Mouse (Mus musculus): Measurements from ENCODE around the gene Hoxa10. TPM values are rescaled to one million over a fixed set of nuclear protein-coding genes. Genes with fewer than 3 reads are reported as not detected.

The Hoxa10 gene
- polyA plus RNA-seq, 1 experiment = 18.2 TPM

DNA sequence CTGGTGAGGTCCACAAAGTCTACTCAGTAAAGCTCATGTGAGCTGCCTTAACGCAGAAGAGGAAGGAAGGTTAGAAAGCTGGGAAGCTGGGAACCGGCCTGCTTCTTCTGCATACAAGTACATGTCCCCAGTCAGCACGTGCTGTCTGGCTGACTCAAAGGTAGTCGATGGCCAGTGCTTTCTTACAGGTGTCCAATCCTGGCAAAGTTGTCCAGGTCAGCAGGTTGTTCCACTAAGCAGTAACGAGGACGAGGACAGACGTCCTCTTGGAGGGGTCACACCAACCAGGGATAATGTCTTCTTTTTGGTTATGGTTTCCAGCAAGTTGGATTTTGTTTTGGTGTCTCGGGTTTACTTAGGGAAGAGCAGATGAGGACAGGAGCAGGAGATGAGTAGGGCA is 50.7 kb downstream of the Hoxa10 start:
- H3K4me1 ChIP-seq (ENCODE audit: control insufficient read depth, insufficient read depth, low read length) = peaks cover 11% of the 10 kb centered on the region
- H3K27ac ChIP-seq (ENCODE audit: insufficient read depth, low read length) = peak overlapping the region; percentile 3; the same call in 1 of the 2 replicates
- TF ChIP-seq CTCF (IDR thresholded peaks at IDR 0.05; ENCODE audit: borderline replicate concordance, insufficient read depth, low read length) = no peak
- no peak for TF ChIP-seq POLR2A (IDR thresholded peaks at IDR 0.05; ENCODE audit: low read depth, low read length)
- no peak overlapping the region for H3K4me3 ChIP-seq (ENCODE audit: insufficient read depth, low read length)

DNA sequence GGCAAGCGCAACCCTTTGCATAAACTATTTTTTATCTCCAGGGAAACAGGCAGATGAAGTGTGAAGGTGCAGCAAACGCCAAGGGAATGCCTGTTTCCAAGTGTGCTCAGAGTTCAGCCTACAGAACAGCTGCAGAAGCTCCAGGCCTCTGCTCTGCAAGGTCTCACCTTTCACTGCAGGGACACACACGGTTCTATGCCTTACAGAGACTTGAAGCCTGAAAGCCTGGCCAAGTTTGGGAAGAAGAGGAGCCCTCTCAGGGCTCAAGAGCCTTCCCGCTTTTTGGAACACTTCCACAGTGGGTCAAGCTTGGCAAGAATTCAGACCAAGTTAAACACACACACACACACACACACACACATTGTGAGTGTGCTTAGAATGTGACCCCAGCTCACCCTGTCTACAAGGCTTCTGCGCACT is 51.5 kb downstream of the Hoxa10 start:
- Histone ChIP-seq H3K4me1 (ENCODE audit: control insufficient read depth, insufficient read depth, low read length) (peaks cover 11% of the 10 kb centered on the region), H3K4me3 (ENCODE audit: insufficient read depth, low read length) (no peak overlapping the region), H3K27ac (ENCODE audit: insufficient read depth, low read length) (no peak overlapping the region)
- no peak for TF ChIP-seq POLR2A (IDR thresholded peaks at IDR 0.05; ENCODE audit: low read depth, low read length)
- TF ChIP-seq CTCF (IDR thresholded peaks at IDR 0.05; ENCODE audit: borderline replicate concordance, insufficient read depth, low read length) = no peak

GRCm38 (mm10) chr6:52186500-52186899 is 54.2 kb downstream of the Hoxa10 start:
- H3K27ac ChIP-seq (ENCODE audit: insufficient read depth, low read length) = no peak overlapping the region
- H3K4me3 ChIP-seq (ENCODE audit: insufficient read depth, low read length) = no peak overlapping the region
- H3K4me1 ChIP-seq (ENCODE audit: control insufficient read depth, insufficient read depth, low read length) = peaks cover 11% of the 10 kb centered on the region
- TF ChIP-seq CTCF (IDR thresholded peaks at IDR 0.05; ENCODE audit: borderline replicate concordance, insufficient read depth, low read length) (no peak), POLR2A (IDR thresholded peaks at IDR 0.05; ENCODE audit: low read depth, low read length) (no peak)

GRCm38 (mm10) chr6:52185834-52186233 is 54.8 kb downstream of the Hoxa10 start:
- TF ChIP-seq POLR2A (IDR thresholded peaks at IDR 0.05; ENCODE audit: low read depth, low read length) (no peak), CTCF (IDR thresholded peaks at IDR 0.05; ENCODE audit: borderline replicate concordance, insufficient read depth, low read length) (no peak)
- H3K4me1 ChIP-seq (ENCODE audit: control insufficient read depth, insufficient read depth, low read length) = peaks cover 11% of the 10 kb centered on the region
- peak overlapping the region; percentile 69 for H3K27ac ChIP-seq (ENCODE audit: insufficient read depth, low read length)
- no peak overlapping the region for H3K4me3 ChIP-seq (ENCODE audit: insufficient read depth, low read length)

- no peak overlapping the region for H3K4me3 ChIP-seq (ENCODE audit: insufficient read depth, low read length)
- no peak for TF ChIP-seq CTCF (IDR thresholded peaks at IDR 0.05; ENCODE audit: borderline replicate concordance, insufficient read depth, low read length)
- peaks cover 11% of the 10 kb centered on the region for H3K4me1 ChIP-seq (ENCODE audit: control insufficient read depth, insufficient read depth, low read length)
- H3K27ac ChIP-seq (ENCODE audit: insufficient read depth, low read length) = peak overlapping the region; percentile 69
Measured at GRCm38 (mm10) chr6:52185222-52185621, 55.4 kb downstream of the Hoxa10 start.

GRCm38 (mm10) chr6:52184668-52185067 is 56.0 kb downstream of the Hoxa10 start:
- Histone ChIP-seq H3K4me1 (ENCODE audit: control insufficient read depth, insufficient read depth, low read length) (peaks cover 7% of the 10 kb centered on the region), H3K27ac (ENCODE audit: insufficient read depth, low read length) (peak overlapping the region; percentile 24; the same call in 1 of the 2 replicates), H3K4me3 (ENCODE audit: insufficient read depth, low read length) (no peak overlapping the region)
- TF ChIP-seq POLR2A (IDR thresholded peaks at IDR 0.05; ENCODE audit: low read depth, low read length) (no peak), CTCF (IDR thresholded peaks at IDR 0.05; ENCODE audit: borderline replicate concordance, insufficient read depth, low read length) (no peak)

DNA sequence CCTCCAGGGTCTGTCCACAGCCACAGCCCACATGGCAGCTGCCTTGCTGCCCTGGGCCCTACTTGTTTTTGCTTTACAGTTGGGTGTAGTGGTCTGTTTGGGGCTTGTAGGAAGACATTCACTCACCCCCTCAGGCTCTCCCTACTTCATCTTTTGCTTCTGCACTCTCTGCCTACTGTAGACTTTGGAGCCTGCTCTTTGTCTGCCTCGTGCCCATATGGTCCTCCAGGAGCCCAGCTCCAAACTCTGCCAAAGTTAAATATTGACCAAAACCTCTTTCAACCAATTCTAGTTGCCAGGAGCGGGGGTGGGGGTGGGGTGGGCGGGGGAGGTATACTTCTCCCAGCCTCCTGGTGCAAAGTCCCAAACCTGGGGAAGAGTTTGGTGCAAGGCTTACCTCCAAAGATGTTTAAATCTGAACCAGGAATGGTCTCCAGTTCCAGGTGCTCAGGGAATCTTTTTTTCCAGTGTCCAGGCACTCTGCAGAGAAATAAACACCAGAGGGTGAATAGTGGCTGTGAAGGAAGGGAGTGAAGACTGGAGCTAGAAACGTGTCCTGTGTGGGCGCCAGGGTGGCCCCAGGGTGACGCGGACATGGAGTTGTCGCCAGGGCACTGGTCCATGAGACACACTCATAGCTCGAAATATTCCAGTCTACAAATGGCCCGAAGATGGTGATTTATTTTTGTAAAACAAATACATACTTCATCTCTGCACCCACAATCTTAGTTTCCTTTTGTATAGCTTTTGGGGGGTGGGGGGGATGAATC is 57.2 kb downstream of the Hoxa10 start:
- peak overlapping the region; percentile 24 for H3K4me3 ChIP-seq (ENCODE audit: insufficient read depth, low read length)
- no peak for TF ChIP-seq CTCF (IDR thresholded peaks at IDR 0.05; ENCODE audit: borderline replicate concordance, insufficient read depth, low read length)
- H3K4me1 ChIP-seq (ENCODE audit: control insufficient read depth, insufficient read depth, low read length) = peaks cover 5% of the 10 kb centered on the region
- peak overlapping the region; percentile 67 for H3K27ac ChIP-seq (ENCODE audit: insufficient read depth, low read length)

GRCm38 (mm10) chr6:52182793-52183192 is 57.9 kb downstream of the Hoxa10 start:
- peaks cover 5% of the 10 kb centered on the region for H3K4me1 ChIP-seq (ENCODE audit: control insufficient read depth, insufficient read depth, low read length)
- H3K4me3 ChIP-seq (ENCODE audit: insufficient read depth, low read length) = peak overlapping the region; percentile 24
- no peak for TF ChIP-seq POLR2A (IDR thresholded peaks at IDR 0.05; ENCODE audit: low read depth, low read length)
- TF ChIP-seq CTCF (IDR thresholded peaks at IDR 0.05; ENCODE audit: borderline replicate concordance, insufficient read depth, low read length) = no peak
- H3K27ac ChIP-seq (ENCODE audit: insufficient read depth, low read length) = peak overlapping the region; percentile 67; the same call in 1 of the 2 replicates

- H3K4me1 ChIP-seq (ENCODE audit: control insufficient read depth, insufficient read depth, low read length) = peaks cover 5% of the 10 kb centered on the region
- no peak overlapping the region for H3K27ac ChIP-seq (ENCODE audit: insufficient read depth, low read length)
- TF ChIP-seq CTCF (IDR thresholded peaks at IDR 0.05; ENCODE audit: borderline replicate concordance, insufficient read depth, low read length) = no peak
- no peak for TF ChIP-seq POLR2A (IDR thresholded peaks at IDR 0.05; ENCODE audit: low read depth, low read length)
- H3K4me3 ChIP-seq (ENCODE audit: insufficient read depth, low read length) = 0 out of 2 replicates have a peak overlapping the region, but pooled peaks have one; percentile 1
Measured at GRCm38 (mm10) chr6:52182030-52182429, 58.6 kb downstream of the Hoxa10 start.

Other genes starting within 250 kb of the Hoxa10 start
- 57.3 and 59.1 TPM in 2 replicates for gene Skap2, start 228.3 kb downstream of the Hoxa10 start, polyA plus RNA-seq (2011; ENCODE audit: insufficient read length, low read depth, missing spikeins)
- 2.4 and 3.0 TPM in 2 replicates for gene Hoxa1, start 82.5 kb downstream of the Hoxa10 start, polyA plus RNA-seq (2011; ENCODE audit: insufficient read length, low read depth, missing spikeins)
- gene Hoxa2, start 76.0 kb downstream of the Hoxa10 start, polyA plus RNA-seq (2011; ENCODE audit: insufficient read length, low read depth, missing spikeins) = 4.3 and 4.8 TPM in 2 replicates
- 0.23 TPM in 1 of 2 replicates, not detected in the other for gene 5730596B20Rik, start 63.4 kb downstream of the Hoxa10 start, polyA plus RNA-seq (2011; ENCODE audit: insufficient read length, low read depth, missing spikeins)
- 3.0 and 4.2 TPM in 2 replicates for gene Hoxa4, start 49.1 kb downstream of the Hoxa10 start, polyA plus RNA-seq (2011; ENCODE audit: insufficient read length, low read depth, missing spikeins)
- gene Hoxa5, start 36.3 kb downstream of the Hoxa10 start, polyA plus RNA-seq (2011; ENCODE audit: insufficient read length, low read depth, missing spikeins) = 11.9 and 18.6 TPM in 2 replicates
- 2.8 and 4.2 TPM in 2 replicates for gene Hoxa6, start 32.1 kb downstream of the Hoxa10 start, polyA plus RNA-seq (2011; ENCODE audit: insufficient read length, low read depth, missing spikeins)
- 10.2 and 13.5 TPM in 2 replicates for gene Hoxa3, start 27.5 kb downstream of the Hoxa10 start, polyA plus RNA-seq (2011; ENCODE audit: insufficient read length, low read depth, missing spikeins)
- gene Gm28308, start 27.5 kb downstream of the Hoxa10 start, polyA plus RNA-seq (2011; ENCODE audit: insufficient read length, low read depth, missing spikeins) = 0.89 TPM in 1 of 2 replicates, not detected in the other
- gene Hoxa7, start 19.0 kb downstream of the Hoxa10 start, polyA plus RNA-seq (2011; ENCODE audit: insufficient read length, low read depth, missing spikeins) = 15.8 and 21.6 TPM in 2 replicates
- 9.9 and 13.6 TPM in 2 replicates for gene Hoxa9, start 9.8 kb downstream of the Hoxa10 start, polyA plus RNA-seq (2011; ENCODE audit: insufficient read length, low read depth, missing spikeins)
- gene Hoxa11, start 5.0 kb upstream of the Hoxa10 start, polyA plus RNA-seq (2011; ENCODE audit: insufficient read length, low read depth, missing spikeins) = 5.1 and 9.2 TPM in 2 replicates
- gene Hoxa13, start 20.0 kb upstream of the Hoxa10 start, polyA plus RNA-seq (2011; ENCODE audit: insufficient read length, low read depth, missing spikeins) = 3.3 and 5.0 TPM in 2 replicates
- not detected in 2 replicates for gene Evx1, start 72.6 kb upstream of the Hoxa10 start, polyA plus RNA-seq (2011; ENCODE audit: insufficient read length, low read depth, missing spikeins)

Measured in embryonic fibroblast, embryonic 13.5 days (primary cell).